In the genomic region with DNA sequence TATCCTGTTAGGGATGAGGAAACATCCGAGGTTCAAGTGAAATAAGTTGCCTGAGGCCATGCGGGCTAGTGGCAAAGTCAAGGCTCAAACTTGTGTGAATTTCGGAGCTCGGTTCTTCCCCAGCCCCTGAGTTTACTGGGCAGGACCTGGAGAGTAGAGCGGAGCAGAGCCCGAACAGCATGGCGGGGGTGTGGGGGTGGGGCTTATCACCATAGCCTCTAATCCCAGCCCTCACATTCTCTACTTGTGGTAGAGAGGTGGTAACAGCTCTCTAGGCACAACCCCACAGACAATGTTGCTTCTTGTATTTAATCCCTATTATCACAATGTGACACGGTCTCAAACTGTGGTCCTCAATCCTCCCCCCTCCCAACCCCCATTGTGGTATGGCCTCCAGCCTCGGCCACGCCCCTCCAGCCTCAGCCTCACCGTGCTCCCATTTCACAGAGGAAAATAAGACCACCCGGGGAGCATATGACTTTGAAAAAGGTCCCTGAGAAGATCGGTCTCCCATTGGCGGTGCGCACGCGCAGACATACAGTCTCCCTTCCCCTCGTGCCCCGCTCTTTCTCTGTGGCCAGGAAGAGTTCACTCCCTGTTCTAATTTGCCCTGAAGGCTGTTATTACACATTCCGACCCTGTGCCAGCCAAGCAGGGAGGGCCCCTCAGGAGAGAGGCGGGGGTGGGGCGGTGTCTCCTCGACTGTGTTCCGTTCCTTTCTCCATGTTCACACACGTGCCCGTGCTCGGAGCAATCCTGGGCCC, we compare ENCODE assay signal across 8 mouse cellular contexts. TPM values are rescaled to one million over a fixed set of nuclear protein-coding genes. Genes with fewer than 3 reads are reported as not detected.
DNase-seq lines count a peak whose midpoint lies in the region; ATAC-seq and TF ChIP-seq lines count a peak whose summit lies in the region.

No protein-coding gene starts in this region.

- peak overlapping the region; percentile 48 for H3K9ac ChIP-seq in forebrain, embryonic 13.5 days
- peak overlapping the region; percentile 58 for H3K9ac ChIP-seq in intestine, embryonic 16.5 days (ENCODE audit: low read depth, low read length)
- peak overlapping the region; percentile 40; the same call in 1 of the 2 replicates for H3K9ac ChIP-seq in neural tube, embryonic 15.5 days (replicated peaks)

- peak; percentile 75 for ATAC-seq in forebrain, embryonic 13.5 days
- peak; percentile 78 for ATAC-seq in intestine, embryonic 16.5 days
- ATAC-seq in neural tube, embryonic 15.5 days (ENCODE audit: low FRiP score) = peak; percentile 65

- no peaks in the 10 kb centered on the region for H3K36me3 ChIP-seq in forebrain, embryonic 13.5 days (ENCODE audit: poor library complexity, severe bottlenecking)
- H3K36me3 ChIP-seq in intestine, embryonic 16.5 days (ENCODE audit: control insufficient read depth, insufficient read depth, low read length) = no peaks in the 10 kb centered on the region
- H3K36me3 ChIP-seq in neural tube, embryonic 15.5 days = no peaks in the 10 kb centered on the region

- no peaks in the 10 kb centered on the region for H3K9me3 ChIP-seq in forebrain, embryonic 13.5 days (replicated peaks)
- no peaks in the 10 kb centered on the region for H3K9me3 ChIP-seq in intestine, embryonic 16.5 days (ENCODE audit: control insufficient read depth, low read length)
- no peaks in the 10 kb centered on the region for H3K9me3 ChIP-seq in neural tube, embryonic 15.5 days (replicated peaks)

- 2% methylated on average over 27 of the region's 27 CpGs for WGBS in forebrain, embryonic 13.5 days
- 4% methylated on average over 27 of the region's 27 CpGs for WGBS in intestine, embryonic 16.5 days
- 5% methylated on average over 27 of the region's 27 CpGs for WGBS in lung, adult 2 months
- 4% methylated on average over 27 of the region's 27 CpGs for WGBS in neural tube, embryonic 15.5 days

- peak overlapping the region; percentile 31 for H3K4me3 ChIP-seq in forebrain, embryonic 13.5 days
- H3K4me3 ChIP-seq in intestine, embryonic 16.5 days (ENCODE audit: low read length) = peak overlapping the region; percentile 44
- peak overlapping the region; percentile 48 for H3K4me3 ChIP-seq in lung, adult 2 months (replicated peaks; ENCODE audit: extremely low read depth, low read depth, low read length)
- peak overlapping the region; percentile 33 for H3K4me3 ChIP-seq in neural tube, embryonic 15.5 days (replicated peaks)

- 0 out of 2 replicates have a peak overlapping the region, but pooled peaks have one; percentile 10 for H3K27ac ChIP-seq in forebrain, embryonic 13.5 days
- H3K27ac ChIP-seq in intestine, embryonic 16.5 days (ENCODE audit: low read length) = no peak overlapping the region
- H3K27ac ChIP-seq in neural tube, embryonic 15.5 days (replicated peaks) = peak overlapping the region; percentile 6; the same call in 1 of the 2 replicates

- no peak for TF ChIP-seq CTCF in lung, adult 2 months (IDR thresholded peaks at IDR 0.05; ENCODE audit: insufficient read depth, low read length)

- peaks cover 19% of the 10 kb centered on the region for H3K4me1 ChIP-seq in forebrain, embryonic 13.5 days
- peaks cover 22% of the 10 kb centered on the region; the same call in 1 of the 2 replicates for H3K4me1 ChIP-seq in intestine, embryonic 16.5 days (ENCODE audit: control insufficient read depth, insufficient read depth, low read length)
- H3K4me1 ChIP-seq in lung, adult 2 months (ENCODE audit: control insufficient read depth, insufficient read depth, low read length) = peaks cover 17% of the 10 kb centered on the region
- peaks cover 19% of the 10 kb centered on the region for H3K4me1 ChIP-seq in neural tube, embryonic 15.5 days

- H3K27me3 ChIP-seq in forebrain, embryonic 13.5 days = peaks cover 36% of the 10 kb centered on the region
- no peaks in the 10 kb centered on the region for H3K27me3 ChIP-seq in intestine, embryonic 16.5 days (replicated peaks; ENCODE audit: control insufficient read depth, insufficient read depth, low read length)
- H3K27me3 ChIP-seq in neural tube, embryonic 15.5 days (replicated peaks) = peaks cover 5% of the 10 kb centered on the region; the same call in 1 of the 2 replicates

- DNase-seq in cerebellum, adult 9-11 months = peak; percentile 41
- DNase-seq in cerebellum, adult 9-10 months = no peak
- DNase-seq in ZHBTc4 (ENCODE audit: low read depth, low spot score) = peak; percentile 94
- DNase-seq in lung, adult 2 months = peak; percentile 46
- DNase-seq in right cerebral cortex, postnatal 14 days = no peak

- H3K4me2 ChIP-seq in forebrain, embryonic 13.5 days = peak overlapping the region; percentile 58
- H3K4me2 ChIP-seq in intestine, embryonic 16.5 days (ENCODE audit: low read depth, low read length) = peak overlapping the region; percentile 72
- peak overlapping the region; percentile 61 for H3K4me2 ChIP-seq in neural tube, embryonic 15.5 days

- TF ChIP-seq POLR2A in lung, adult 2 months (IDR thresholded peaks at IDR 0.05; ENCODE audit: borderline replicate concordance, extremely low read depth, low read depth, low read length) = no peak

RNA-seq across cellular contexts. Expression of gene Trpv4, which starts 10.8 kb away (rescaled TPM):
- polyA plus RNA-seq in forebrain, embryonic 13.5 days (2015; fragmentation: Nextera tagmentation; extraction: Ambion mirVana) = 0.39 and 0.47 TPM in 2 replicates
- 0.73 and 0.93 TPM in 2 replicates for polyA plus RNA-seq in intestine, embryonic 16.5 days (2015; fragmentation: Nextera tagmentation; extraction: Ambion mirVana)
- polyA plus RNA-seq in lung, adult 2 months (2012; rRNA removed) = 8.8 and 10.1 TPM in 2 replicates
- polyA plus RNA-seq in neural tube, embryonic 15.5 days (2015; fragmentation: Nextera tagmentation; extraction: Ambion mirVana) = 1.4 and 1.6 TPM in 2 replicates

RNA-seq across cellular contexts. Expression of gene Gltp, which starts 43.4 kb away (rescaled TPM):
- 51.7 and 57.1 TPM in 2 replicates for polyA plus RNA-seq in forebrain, embryonic 13.5 days (2015; fragmentation: Nextera tagmentation; extraction: Ambion mirVana)
- 100 and 103 TPM in 2 replicates for polyA plus RNA-seq in intestine, embryonic 16.5 days (2015; fragmentation: Nextera tagmentation; extraction: Ambion mirVana)
- polyA plus RNA-seq in lung, adult 2 months (2012; rRNA removed) = 222 and 259 TPM in 2 replicates
- polyA plus RNA-seq in neural tube, embryonic 15.5 days (2015; fragmentation: Nextera tagmentation; extraction: Ambion mirVana) = 39.2 and 69.0 TPM in 2 replicates

Comparison
In these comparisons a context has a peak if more than half of its experiments do, and no peak if none do; other contexts are left out.
1. DNase-seq: peak in cerebellum, adult 9-11 months (single experiment), ZHBTc4 (single experiment) and lung, adult 2 months (single experiment); none in cerebellum, adult 9-10 months (single experiment) and right cerebral cortex, postnatal 14 days (single experiment).
2. Peak in every context shown above with its lines, with median percentiles within 50 percentile points of each other: ATAC-seq, H3K4me2 ChIP-seq, H3K4me3 ChIP-seq and H3K9ac ChIP-seq.